Mouse (Mus musculus): ENCODE data around the gene Kmt2c.

DNA sequence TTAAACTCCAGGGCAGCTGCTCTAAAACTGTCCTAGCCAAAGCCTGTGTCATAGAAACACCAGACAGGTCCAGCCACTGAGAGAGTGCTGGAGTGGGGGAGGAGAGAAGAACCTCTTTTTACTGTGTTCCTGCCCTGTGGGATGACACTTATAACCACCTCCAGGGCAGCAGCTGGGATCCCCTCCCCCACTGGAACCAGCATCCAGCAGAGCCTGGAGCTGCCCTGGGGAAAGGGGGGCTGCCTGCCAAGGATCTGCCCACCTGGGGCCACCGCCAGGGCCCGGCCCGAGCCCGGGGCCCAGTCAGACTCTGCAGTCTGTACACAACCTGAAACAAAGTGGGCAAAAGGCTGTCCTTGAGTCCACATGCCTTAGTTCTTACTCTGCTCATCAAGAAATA, 28.3 kb upstream of the Kmt2c start:
- no peak for TF ChIP-seq GATA1 (IDR thresholded peaks at IDR 0.05; ENCODE audit: borderline replicate concordance, low read length)
- TF ChIP-seq FLI1 (IDR thresholded peaks at IDR 0.05; ENCODE audit: low read length), result no peak

Measured in megakaryocyte, embryonic 14.5 days (primary cell).